Mouse (Mus musculus) midbrain, embryonic 12.5 days (tissue): ENCODE results near the gene Etfb. TPM values are rescaled to one million over a fixed set of nuclear protein-coding genes. Genes with fewer than 3 reads are reported as not detected.
A peak's percentile ranks its signal among the peaks of the same experiment; 100 is the strongest.

Experiments used
- ATAC-seq: fragments of 200-750 bp; cut with Nextera tagmentation; 2 replicates; pipeline ENCODE4 v1.8.0; 2017; ENCODE audit warnings: low read depth, moderate TSS enrichment, moderate library complexity; ENCODE audit not compliant: low FRiP score
- H3K27ac ChIP-seq: fragments of 300-500 bp; sonication (generic); replicated peaks from 2 replicates; pipeline ENCODE4 v1.5.1; 2016; ENCODE audit warnings: mild to moderate bottlenecking
- H3K27me3 ChIP-seq: fragments of 300-500 bp; sonication (generic); 2 replicates; pipeline ENCODE4 v1.6.1; 2016; ENCODE audit warnings: mild to moderate bottlenecking
- H3K36me3 ChIP-seq: fragments of 300-500 bp; sonication (generic); 2 replicates; pipeline ENCODE4 v1.6.1; 2016
- H3K4me1 ChIP-seq: fragments of 300-500 bp; sonication (generic); 2 replicates; pipeline ENCODE4 v1.6.1; 2016
- H3K4me2 ChIP-seq: fragments of 300-500 bp; sonication (generic); replicated peaks from 2 replicates; pipeline ENCODE4 v1.6.1; 2016; ENCODE audit warnings: mild to moderate bottlenecking, moderate library complexity
- H3K4me3 ChIP-seq: fragments of 300-500 bp; sonication (generic); 2 replicates; pipeline ENCODE4 v1.5.1; 2016; ENCODE audit warnings: mild to moderate bottlenecking
- H3K9ac ChIP-seq: fragments of 300-500 bp; sonication (generic); replicated peaks from 2 replicates; pipeline ENCODE4 v1.6.1; 2016; ENCODE audit warnings: mild to moderate bottlenecking, moderate library complexity
- H3K9me3 ChIP-seq: fragments of 300-500 bp; sonication (generic); 2 replicates; pipeline ENCODE4 v1.6.1; 2016; ENCODE audit warnings: mild to moderate bottlenecking
- whole genome bisulfite sequencing: fragments of 180-500 bp; shearing (Covaris S2); methylation state at CpG from one replicate; pipeline ENCODE4 v1.1.7; 2016; 5-methylcytosine and 5-hydroxymethylcytosine counted together
- microRNA-seq: library from miRNA; unstranded; fragments of <30 nt; microRNA quantifications from one replicate; pipeline ENCODE4, GENCODE M21; 2017
- polyA plus RNA-seq: library from polyadenylated mRNA; unstranded; fragments of >200 nt; fragmentation: Nextera tagmentation; extraction: Ambion mirVana; gene quantifications from 2 replicates; pipeline ENCODE4 v1.2.1, GENCODE M21; 2016

Gene Etfb
- polyA plus RNA-seq, 1 experiment from 2014 or later: 163 TPM

DNA sequence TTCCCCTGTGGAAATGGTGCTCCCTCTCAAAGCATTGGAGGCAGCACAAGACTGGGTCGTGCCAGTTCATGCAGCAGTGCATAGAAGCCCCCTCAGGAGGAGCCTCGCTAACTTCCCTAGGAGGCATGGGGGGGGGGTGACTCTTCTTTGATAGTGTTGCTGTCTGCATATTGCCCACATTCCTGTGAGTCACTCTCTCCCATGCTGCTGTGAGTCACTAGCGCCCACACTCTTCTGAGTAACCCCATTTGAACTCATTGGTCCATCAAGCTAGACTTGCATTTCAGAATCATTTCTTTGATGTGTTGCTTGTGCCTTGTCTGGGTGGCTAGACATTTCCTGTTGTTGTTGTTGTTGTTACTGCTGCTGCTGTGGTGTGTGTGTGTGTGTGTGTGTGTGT lies 37.3 kb downstream of the Etfb start:
- no peak for ATAC-seq
- no peak overlapping the region for H3K4me3 ChIP-seq
- WGBS: 74% methylated on average over 3 of the region's 3 CpGs
- peaks cover 29% of the 10 kb centered on the region for H3K27me3 ChIP-seq
- no peak overlapping the region for H3K4me2 ChIP-seq
- no peak overlapping the region for H3K9ac ChIP-seq
- peaks cover 6% of the 10 kb centered on the region for H3K36me3 ChIP-seq
- peaks cover 23% of the 10 kb centered on the region for H3K4me1 ChIP-seq
- no peaks in the 10 kb centered on the region for H3K9me3 ChIP-seq
- H3K27ac ChIP-seq: no peak overlapping the region

GRCm38 (mm10) chr7:43482090-43482716 lies 38.3 kb downstream of the Etfb start:
- no peaks in the 10 kb centered on the region for H3K9me3 ChIP-seq
- peaks cover 15% of the 10 kb centered on the region for H3K4me1 ChIP-seq
- no peak overlapping the region for H3K27ac ChIP-seq
- H3K4me2 ChIP-seq: no peak overlapping the region
- WGBS: 68% methylated on average over 8 of the region's 8 CpGs
- H3K27me3 ChIP-seq: peaks cover 19% of the 10 kb centered on the region
- H3K9ac ChIP-seq: 0 out of 2 replicates have a peak overlapping the region, but pooled peaks have one; percentile 7
- peak; percentile 35; the same call in 1 of the 2 replicates for ATAC-seq
- H3K4me3 ChIP-seq: no peak overlapping the region
- H3K36me3 ChIP-seq: peaks cover 6% of the 10 kb centered on the region

DNA sequence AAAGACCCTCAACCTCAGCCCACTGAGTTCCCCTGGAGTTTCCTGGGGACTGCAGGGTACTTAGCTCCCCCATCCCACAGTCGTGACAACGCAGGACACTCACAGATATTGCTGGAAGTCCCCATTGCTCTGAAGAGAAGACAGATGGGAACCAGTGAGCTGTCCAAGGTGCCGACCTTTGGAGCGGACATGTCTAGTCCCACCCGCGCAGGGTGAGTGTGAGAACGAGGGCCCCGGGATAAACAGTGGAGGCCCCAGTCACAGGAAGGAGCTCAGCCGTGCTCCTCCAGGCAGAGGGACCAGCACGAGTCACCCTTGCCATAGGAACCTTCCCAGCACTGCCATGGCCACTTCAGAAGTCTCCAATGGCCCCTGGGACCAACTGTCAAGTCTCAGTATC lies 39.4 kb downstream of the Etfb start:
- Histone ChIP-seq H3K9ac (no peak overlapping the region), H3K36me3 (peaks cover 6% of the 10 kb centered on the region), H3K27ac (no peak overlapping the region), H3K4me2 (no peak overlapping the region), H3K9me3 (no peaks in the 10 kb centered on the region), H3K27me3 (peaks cover 8% of the 10 kb centered on the region), H3K4me3 (no peak overlapping the region), H3K4me1 (peaks cover 18% of the 10 kb centered on the region)
- no peak for ATAC-seq
- 21% methylated on average over 10 of the region's 10 CpGs for WGBS

DNA sequence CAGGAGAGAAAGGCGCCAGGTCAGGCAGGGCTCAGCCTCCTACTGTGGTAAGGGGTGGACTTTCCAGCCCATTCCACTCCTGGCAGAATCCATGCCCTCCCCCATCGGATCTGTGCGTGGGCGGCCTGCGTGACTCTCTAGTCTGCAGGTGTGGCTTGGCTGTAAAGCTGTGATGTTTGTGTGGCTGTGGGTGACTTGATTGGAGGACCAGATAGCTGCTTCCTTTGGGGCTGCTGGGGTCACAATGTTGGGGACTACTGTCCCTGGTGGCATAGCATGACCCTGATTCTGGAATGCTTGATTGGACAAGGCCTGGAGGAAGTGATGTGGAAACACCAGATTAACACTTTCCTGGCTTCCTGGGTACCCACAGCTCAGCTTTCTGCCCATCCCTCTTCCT lies 44.8 kb downstream of the Etfb start:
- 50% methylated on average over 5 of the region's 5 CpGs for WGBS
- Histone ChIP-seq H3K9me3 (no peaks in the 10 kb centered on the region), H3K4me3 (peak overlapping the region; percentile 77), H3K4me1 (peaks cover 15% of the 10 kb centered on the region), H3K36me3 (no peaks in the 10 kb centered on the region), H3K27ac (0 out of 2 replicates have a peak overlapping the region, but pooled peaks have one; percentile 88), H3K9ac (0 out of 2 replicates have a peak overlapping the region, but pooled peaks have one; percentile 11), H3K27me3 (0 out of 2 replicates have a peak, but pooled peaks cover 2% of the 10 kb centered on the region), H3K4me2 (peak overlapping the region; percentile 71)
- no peak for ATAC-seq

DNA sequence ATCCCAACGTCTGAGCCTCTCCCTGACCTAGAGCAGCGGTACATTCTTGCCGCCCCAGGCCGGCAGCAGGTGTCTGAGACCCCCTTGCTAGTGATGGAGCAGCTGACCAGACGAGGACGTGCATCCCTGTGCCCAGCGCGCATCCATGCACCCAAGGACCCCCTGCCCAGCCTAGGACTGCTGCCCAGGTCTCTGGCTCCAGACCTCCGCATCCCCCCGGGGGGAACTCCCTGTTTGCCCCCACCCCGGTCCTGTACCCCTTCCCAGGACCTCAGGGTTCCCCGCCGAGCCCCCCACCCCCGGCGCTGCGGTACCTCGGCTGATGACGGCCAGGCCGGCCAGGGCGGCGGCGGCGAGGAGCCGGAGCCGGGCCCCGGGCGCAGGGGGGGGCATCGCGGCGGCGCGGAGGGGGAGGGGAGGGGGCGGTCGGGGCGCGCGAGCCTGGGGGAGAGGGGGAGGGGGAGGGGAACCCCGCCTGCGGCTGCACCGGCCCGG lies 45.8 kb downstream of the Etfb start, which contains the start of gene Iglon5:
Iglon5 (minus strand) TSS at position 445 of the 495 bp plus-strand sequence.
- Histone ChIP-seq H3K4me2 (peak within 1 kb of the TSS; percentile 71), H3K4me3 (peak within 1 kb of the TSS; percentile 77), H3K36me3 (no peaks in the 10 kb centered on the region), H3K27ac (peak within 1 kb of the TSS; percentile 88), H3K9ac (peak within 1 kb of the TSS; percentile 83), H3K27me3 (0 out of 2 replicates have a peak, but pooled peaks cover 2% of the 10 kb centered on the region), H3K4me1 (peaks cover 15% of the 10 kb centered on the region), H3K9me3 (no peaks in the 10 kb centered on the region)
- ATAC-seq: peak; percentile 67
- WGBS: 1% methylated on average over 27 of the region's 41 CpGs

- Histone ChIP-seq H3K27ac (peak overlapping the region; percentile 88), H3K36me3 (no peaks in the 10 kb centered on the region), H3K4me2 (peak overlapping the region; percentile 71), H3K4me3 (peak overlapping the region; percentile 77), H3K9ac (peak overlapping the region; percentile 83), H3K9me3 (no peaks in the 10 kb centered on the region), H3K4me1 (peaks cover 15% of the 10 kb centered on the region), H3K27me3 (0 out of 2 replicates have a peak, but pooled peaks cover 2% of the 10 kb centered on the region)
- peak; percentile 89 for ATAC-seq
- WGBS: 1% methylated on average over 6 of the region's 13 CpGs
Measured at GRCm38 (mm10) chr7:43490182-43490584, 46.3 kb downstream of the Etfb start.

DNA sequence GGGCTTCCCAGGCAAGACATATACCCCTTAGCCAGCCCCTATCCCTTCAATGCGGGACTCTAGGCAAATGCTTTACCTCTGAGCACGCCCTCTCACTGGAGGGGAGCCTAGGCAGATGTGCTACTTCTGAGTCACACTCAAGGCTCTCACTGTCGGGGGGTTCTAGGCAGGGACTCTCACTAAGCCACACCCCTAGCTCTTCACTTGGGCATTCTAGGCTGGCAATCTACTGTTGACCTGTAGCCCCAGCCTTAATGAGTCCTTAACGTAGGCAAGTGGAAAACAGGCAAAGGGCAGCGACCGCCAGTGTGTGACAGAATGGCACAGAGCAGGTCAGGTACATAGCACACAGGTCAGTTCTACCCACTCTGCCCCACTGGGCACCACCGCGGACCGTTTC lies 47.0 kb downstream of the Etfb start:
- WGBS: 69% methylated on average over 9 of the region's 9 CpGs
- no peak overlapping the region for H3K27ac ChIP-seq
- H3K9me3 ChIP-seq: no peaks in the 10 kb centered on the region
- peaks cover 15% of the 10 kb centered on the region for H3K4me1 ChIP-seq
- ATAC-seq: peak; percentile 5; the same call in 1 of the 2 replicates
- peak overlapping the region; percentile 71 for H3K4me2 ChIP-seq
- 0 out of 2 replicates have a peak, but pooled peaks cover 2% of the 10 kb centered on the region for H3K27me3 ChIP-seq
- peak overlapping the region; percentile 77 for H3K4me3 ChIP-seq
- H3K9ac ChIP-seq: no peak overlapping the region
- no peaks in the 10 kb centered on the region for H3K36me3 ChIP-seq

GRCm38 (mm10) chr7:43495343-43496021 lies 51.6 kb downstream of the Etfb start:
- Histone ChIP-seq H3K4me2 (no peak overlapping the region), H3K9ac (no peak overlapping the region), H3K9me3 (no peaks in the 10 kb centered on the region), H3K27ac (no peak overlapping the region), H3K4me3 (no peak overlapping the region), H3K4me1 (no peaks in the 10 kb centered on the region), H3K27me3 (0 out of 2 replicates have a peak, but pooled peaks cover 2% of the 10 kb centered on the region), H3K36me3 (no peaks in the 10 kb centered on the region)
- 17% methylated on average over 21 of the region's 21 CpGs for WGBS
- ATAC-seq: peak; percentile 68

Small RNA genes lying within 50 kb of the gene (microRNA-seq; reads per million reads assigned to microRNA genes)
- 2.6 reads per million, percentile 3 among the genes with 10 or more reads in this experiment for gene Mir7051

Other genes starting within 250 kb of the Etfb start
- gene Zfp715, start 130.8 kb upstream of the Etfb start, polyA plus RNA-seq: 15.3 and 16.2 TPM in 2 replicates
- 0.20 and 0.27 TPM in 2 replicates for gene Siglecf, start 92.7 kb upstream of the Etfb start, polyA plus RNA-seq
- gene Siglecg, start 35.9 kb upstream of the Etfb start, polyA plus RNA-seq: not detected in 2 replicates
- gene Lim2, start 16.4 kb upstream of the Etfb start, polyA plus RNA-seq: not detected in 2 replicates
- not detected in 2 replicates for gene Nkg7, start 7.0 kb upstream of the Etfb start, polyA plus RNA-seq
- gene Cldnd2, start 3.3 kb upstream of the Etfb start, polyA plus RNA-seq: not detected in 2 replicates
- 1.4 TPM in 1 of 2 replicates, not detected in the other for gene Gm45233, start within 50 bp of the Etfb start, polyA plus RNA-seq
- 4.0 and 7.4 TPM in 2 replicates for gene Vsig10l, start 19.1 kb downstream of the Etfb start, polyA plus RNA-seq
- gene Iglon5, start 46.0 kb downstream of the Etfb start, polyA plus RNA-seq: 3.9 and 4.1 TPM in 2 replicates
- gene 4931406B18Rik, start 61.9 kb downstream of the Etfb start, polyA plus RNA-seq: not detected in 2 replicates
- 1.1 and 1.4 TPM in 2 replicates for gene Cd33, start 100.3 kb downstream of the Etfb start, polyA plus RNA-seq
- 9.3 and 10.1 TPM in 2 replicates for gene Zfp658, start 118.2 kb downstream of the Etfb start, polyA plus RNA-seq
- 17.8 and 17.9 TPM in 2 replicates for gene Zfp719, start 135.5 kb downstream of the Etfb start, polyA plus RNA-seq
- gene Zfp819, start 163.1 kb downstream of the Etfb start, polyA plus RNA-seq: 0.24 and 0.58 TPM in 2 replicates
- gene Ceacam18, start 190.6 kb downstream of the Etfb start, polyA plus RNA-seq: not detected in 2 replicates
- gene Siglece, start 216.1 kb downstream of the Etfb start, polyA plus RNA-seq: 0.24 TPM in 2 replicates
- gene Ctu1, start 227.9 kb downstream of the Etfb start, polyA plus RNA-seq: 17.6 and 17.9 TPM in 2 replicates
- not detected in 2 replicates for gene Klk14, start 246.3 kb downstream of the Etfb start, polyA plus RNA-seq